Mouse (Mus musculus) forebrain, embryonic 12.5 days (tissue): ENCODE results near the gene Aim2. TPM values are rescaled to one million over a fixed set of nuclear protein-coding genes. Genes with fewer than 3 reads are reported as not detected.

Experiments used
- polyA plus RNA-seq: library from polyadenylated mRNA; unstranded; fragments of >200 nt; fragmentation: Nextera tagmentation; extraction: Ambion mirVana; gene quantifications from 2 replicates; pipeline ENCODE4 v1.2.1, GENCODE M21; 2016

Gene Aim2
- polyA plus RNA-seq, 1 experiment from 2014 or later, result 7.5 TPM

Other genes with a start within 250 kb of the Aim2 start
- not detected in 2 replicates for gene Olfr1408, start 213.5 kb upstream of the Aim2 start, polyA plus RNA-seq
- gene Olfr1406, start 160.2 kb upstream of the Aim2 start, polyA plus RNA-seq, result not detected in 2 replicates
- gene Olfr218, start 153.1 kb upstream of the Aim2 start, polyA plus RNA-seq, result not detected in 2 replicates
- gene Olfr1404, start 138.5 kb upstream of the Aim2 start, polyA plus RNA-seq, result 0.06 TPM in 1 of 2 replicates, not detected in the other
- gene Fcer1a, start 123.7 kb upstream of the Aim2 start, polyA plus RNA-seq, result not detected in 2 replicates
- gene Olfr418, start 84.9 kb upstream of the Aim2 start, polyA plus RNA-seq, result not detected in 2 replicates
- not detected in 2 replicates for gene Mptx2, start 73.1 kb upstream of the Aim2 start, polyA plus RNA-seq
- gene Ackr1, start 17.1 kb upstream of the Aim2 start, polyA plus RNA-seq, result 4.4 and 5.1 TPM in 2 replicates
- 12.6 and 22.2 TPM in 2 replicates for gene Cadm3, start 16.8 kb downstream of the Aim2 start, polyA plus RNA-seq
- not detected in 2 replicates for gene Ifi206, start 140.2 kb downstream of the Aim2 start, polyA plus RNA-seq
- not detected in 2 replicates for gene Ifi214, start 185.1 kb downstream of the Aim2 start, polyA plus RNA-seq
- gene Ifi213, start 248.4 kb downstream of the Aim2 start, polyA plus RNA-seq, result not detected in 2 replicates